Mouse (Mus musculus): ENCODE results near the gene Wdfy3. TPM values are rescaled to one million over a fixed set of nuclear protein-coding genes. Genes with fewer than 3 reads are reported as not detected.

Gene Wdfy3
- polyA plus RNA-seq, 1 experiment from 2014 or later: 4.9 TPM

DNA sequence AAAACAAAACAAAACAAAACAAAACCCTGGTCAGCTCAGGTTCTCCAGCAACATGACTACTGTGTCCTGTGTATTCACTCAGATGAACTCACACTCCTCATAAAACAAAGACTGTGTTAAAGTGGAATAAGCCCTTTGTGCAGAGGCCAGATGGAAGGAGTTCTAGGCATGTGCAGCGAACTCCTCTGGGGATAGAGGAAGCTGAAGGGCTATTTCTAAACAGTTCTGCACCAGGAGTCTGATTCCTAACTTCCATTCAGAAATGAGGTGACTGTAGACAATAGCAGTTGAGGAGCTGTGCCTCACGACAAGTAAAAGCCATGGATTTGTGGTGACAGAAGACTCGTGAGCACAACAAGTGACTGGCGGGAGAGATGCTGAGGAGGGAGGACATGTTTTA is 2.3 kb upstream of the Wdfy3 start:
- no peaks in the 10 kb centered on the region for H3K27me3 ChIP-seq (ENCODE audit: control insufficient read depth, insufficient read depth, low read length)
- ATAC-seq (ENCODE audit: low FRiP score, low TSS enrichment): no peak
- no peak overlapping the region for H3K9ac ChIP-seq (ENCODE audit: low read length)
- H3K4me2 ChIP-seq (replicated peaks; ENCODE audit: low read depth): no peak overlapping the region
- DNase-seq (ENCODE audit: low spot score): no peak
- no peaks in the 10 kb centered on the region for H3K36me3 ChIP-seq (ENCODE audit: control insufficient read depth, insufficient read depth, low read length)
- H3K9me3 ChIP-seq (ENCODE audit: control insufficient read depth, low read length): no peaks in the 10 kb centered on the region
- H3K4me3 ChIP-seq (ENCODE audit: low read depth, low read length): no peak overlapping the region
- 65% methylated on average over 4 of the region's 4 CpGs for WGBS
- TF ChIP-seq EP300 (optimal IDR thresholded peaks at IDR 0.05) (no peak), CTCF (IDR thresholded peaks at IDR 0.05; ENCODE audit: low read depth) (no peak)
- no peak overlapping the region for H3K27ac ChIP-seq (replicated peaks)
- no peaks in the 10 kb centered on the region for H3K4me1 ChIP-seq (replicated peaks; ENCODE audit: control insufficient read depth, insufficient read depth)

DNA sequence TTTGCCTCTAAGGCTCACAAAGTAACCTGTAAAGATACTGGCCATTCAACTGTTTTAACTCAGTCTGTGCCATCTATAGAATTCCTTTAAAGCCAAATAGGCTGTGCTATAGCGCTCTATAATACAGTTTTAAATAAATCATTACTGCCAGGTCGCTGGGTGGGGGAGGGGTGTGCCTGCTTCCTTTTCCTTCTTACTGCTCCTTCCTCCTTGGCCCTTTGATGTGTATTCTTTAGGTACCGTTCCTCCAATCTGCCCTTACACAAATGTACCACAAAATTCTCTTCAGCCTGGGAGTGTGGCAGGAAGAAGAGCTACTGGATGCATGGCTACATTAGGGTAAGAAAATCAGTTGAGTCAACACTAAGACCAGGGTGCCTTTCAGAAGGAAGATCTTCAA is 1.5 kb upstream of the Wdfy3 start:
- TF ChIP-seq CTCF (IDR thresholded peaks at IDR 0.05; ENCODE audit: low read depth) (no peak), EP300 (optimal IDR thresholded peaks at IDR 0.05) (no peak)
- Histone ChIP-seq H3K27ac (replicated peaks) (no peak overlapping the region), H3K4me2 (replicated peaks; ENCODE audit: low read depth) (no peak overlapping the region), H3K9ac (ENCODE audit: low read length) (no peak overlapping the region), H3K9me3 (ENCODE audit: control insufficient read depth, low read length) (no peaks in the 10 kb centered on the region), H3K36me3 (ENCODE audit: control insufficient read depth, insufficient read depth, low read length) (no peaks in the 10 kb centered on the region), H3K4me1 (replicated peaks; ENCODE audit: control insufficient read depth, insufficient read depth) (no peaks in the 10 kb centered on the region), H3K4me3 (ENCODE audit: low read depth, low read length) (no peak overlapping the region), H3K27me3 (ENCODE audit: control insufficient read depth, insufficient read depth, low read length) (no peaks in the 10 kb centered on the region)
- 47% methylated on average over 3 of the region's 3 CpGs for WGBS
- ATAC-seq (ENCODE audit: low FRiP score, low TSS enrichment) (no peak), DNase-seq (ENCODE audit: low spot score) (no peak)

DNA sequence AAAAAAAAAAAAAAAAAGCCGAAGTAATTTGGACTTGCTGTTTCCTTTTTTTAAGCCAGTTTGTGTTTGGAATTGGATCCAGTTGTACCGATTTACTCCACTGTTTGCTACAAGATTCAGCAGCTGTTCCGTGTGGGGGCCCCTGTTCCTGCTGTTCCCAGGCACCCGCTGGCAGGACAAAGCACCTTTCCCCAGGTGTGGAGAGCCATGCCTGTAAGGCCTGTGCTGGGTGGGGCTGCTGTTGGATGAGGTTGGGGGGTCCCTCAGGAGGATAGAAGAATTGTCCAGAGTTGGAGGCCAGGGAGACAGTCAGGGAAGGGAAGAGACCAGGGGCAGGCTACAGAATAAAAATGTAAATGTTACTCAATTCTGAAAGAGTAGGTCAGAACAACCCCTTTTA is 1.1 kb upstream of the Wdfy3 start:
- H3K27ac ChIP-seq (replicated peaks): no peak overlapping the region
- TF ChIP-seq EP300 (optimal IDR thresholded peaks at IDR 0.05) (no peak), CTCF (IDR thresholded peaks at IDR 0.05; ENCODE audit: low read depth) (no peak)
- DNase-seq (ENCODE audit: low spot score) (no peak), ATAC-seq (ENCODE audit: low FRiP score, low TSS enrichment) (no peak)
- 31% methylated on average over 4 of the region's 4 CpGs for whole genome bisulfite sequencing
- no peaks in the 10 kb centered on the region for H3K9me3 ChIP-seq (ENCODE audit: control insufficient read depth, low read length)
- H3K4me2 ChIP-seq (replicated peaks; ENCODE audit: low read depth): peak overlapping the region; percentile 82; the same call in 1 of the 2 replicates
- H3K36me3 ChIP-seq (ENCODE audit: control insufficient read depth, insufficient read depth, low read length): no peaks in the 10 kb centered on the region
- no peaks in the 10 kb centered on the region for H3K27me3 ChIP-seq (ENCODE audit: control insufficient read depth, insufficient read depth, low read length)
- no peaks in the 10 kb centered on the region for H3K4me1 ChIP-seq (replicated peaks; ENCODE audit: control insufficient read depth, insufficient read depth)
- H3K9ac ChIP-seq (ENCODE audit: low read length): no peak overlapping the region
- no peak overlapping the region for H3K4me3 ChIP-seq (ENCODE audit: low read depth, low read length)

DNA sequence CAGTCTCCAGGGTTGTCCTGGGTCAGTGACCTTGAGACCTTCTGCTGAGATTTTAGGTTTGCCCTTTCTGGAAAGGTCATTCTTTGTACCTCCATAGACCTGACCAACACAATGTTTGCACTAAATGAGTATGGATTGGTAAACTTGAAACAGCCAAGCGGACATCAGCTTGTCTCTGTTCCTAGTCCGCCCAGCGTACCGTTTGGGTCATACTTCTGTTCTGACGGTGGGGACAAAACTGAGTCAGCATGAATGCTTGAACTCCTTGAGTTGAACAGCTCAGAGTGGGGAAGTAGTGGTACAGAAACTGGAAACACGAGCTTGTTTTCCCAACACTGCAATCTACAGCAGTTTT is 670 bp upstream of the Wdfy3 start:
- 16% methylated on average over 6 of the region's 6 CpGs for WGBS
- no peaks in the 10 kb centered on the region for H3K27me3 ChIP-seq (ENCODE audit: control insufficient read depth, insufficient read depth, low read length)
- ATAC-seq (ENCODE audit: low FRiP score, low TSS enrichment) (0 out of 2 replicates have a peak, but pooled peaks have one; percentile 0), DNase-seq (ENCODE audit: low spot score) (no peak)
- H3K4me1 ChIP-seq (replicated peaks; ENCODE audit: control insufficient read depth, insufficient read depth): no peaks in the 10 kb centered on the region
- no peaks in the 10 kb centered on the region for H3K9me3 ChIP-seq (ENCODE audit: control insufficient read depth, low read length)
- H3K4me3 ChIP-seq (ENCODE audit: low read depth, low read length): peak overlapping the region; percentile 95
- H3K36me3 ChIP-seq (ENCODE audit: control insufficient read depth, insufficient read depth, low read length): no peaks in the 10 kb centered on the region
- TF ChIP-seq EP300 (optimal IDR thresholded peaks at IDR 0.05) (no peak), CTCF (IDR thresholded peaks at IDR 0.05; ENCODE audit: low read depth) (no peak)
- peak overlapping the region; percentile 95 for H3K27ac ChIP-seq (replicated peaks)
- peak overlapping the region; percentile 82 for H3K4me2 ChIP-seq (replicated peaks; ENCODE audit: low read depth)
- H3K9ac ChIP-seq (ENCODE audit: low read length): peak overlapping the region; percentile 98

DNA sequence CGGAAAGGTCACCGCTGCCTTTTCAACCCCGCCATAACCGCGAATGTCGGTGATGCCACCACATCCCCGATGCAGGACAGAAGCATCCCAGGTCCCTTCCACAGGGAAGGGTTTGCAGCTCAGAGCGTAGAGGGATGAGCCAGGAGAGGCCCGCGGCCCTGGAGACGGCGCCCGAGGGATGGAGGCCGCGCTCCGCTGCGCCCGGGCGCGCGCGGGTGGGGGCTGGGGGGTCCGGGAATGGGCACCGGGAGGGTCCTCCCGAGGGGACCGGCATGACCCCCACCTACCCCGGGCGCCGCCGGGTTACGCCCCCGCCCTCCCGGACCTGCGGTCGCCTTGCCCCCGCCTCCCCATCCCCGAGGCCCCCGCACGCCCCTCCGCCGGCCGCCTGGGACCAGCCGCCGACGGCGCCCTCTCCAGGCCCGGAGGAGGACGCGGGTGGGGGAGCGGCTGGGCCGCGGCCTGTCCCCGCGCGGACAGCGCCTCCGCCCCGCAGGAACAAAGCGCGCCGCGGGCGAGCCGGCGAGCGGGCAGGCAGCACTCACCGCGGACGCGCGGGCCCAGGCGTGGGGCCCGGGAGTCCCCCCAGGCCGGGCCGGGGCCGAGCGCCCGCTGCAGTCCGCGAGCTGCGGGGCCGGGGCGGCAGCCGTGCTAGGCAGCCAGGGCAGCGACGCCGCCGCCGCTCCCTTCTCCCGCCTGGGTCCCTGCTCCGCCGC is 512 bp downstream of the Wdfy3 start:
- WGBS: under 1% methylated on average over 82 of the region's 92 CpGs
- Histone ChIP-seq H3K4me2 (replicated peaks; ENCODE audit: low read depth) (peak overlapping the region; percentile 82), H3K36me3 (ENCODE audit: control insufficient read depth, insufficient read depth, low read length) (no peaks in the 10 kb centered on the region), H3K27me3 (ENCODE audit: control insufficient read depth, insufficient read depth, low read length) (no peaks in the 10 kb centered on the region), H3K9me3 (ENCODE audit: control insufficient read depth, low read length) (no peaks in the 10 kb centered on the region), H3K4me3 (ENCODE audit: low read depth, low read length) (peak overlapping the region; percentile 95), H3K27ac (replicated peaks) (peak overlapping the region; percentile 95), H3K9ac (ENCODE audit: low read length) (peak overlapping the region; percentile 98), H3K4me1 (replicated peaks; ENCODE audit: control insufficient read depth, insufficient read depth) (no peaks in the 10 kb centered on the region)
- TF ChIP-seq CTCF (IDR thresholded peaks at IDR 0.05; ENCODE audit: low read depth): peak; percentile 45
- no peak for TF ChIP-seq EP300 (optimal IDR thresholded peaks at IDR 0.05)
- peak; percentile 84 for ATAC-seq (ENCODE audit: low FRiP score, low TSS enrichment)
- DNase-seq (ENCODE audit: low spot score): peak; percentile 65

DNA sequence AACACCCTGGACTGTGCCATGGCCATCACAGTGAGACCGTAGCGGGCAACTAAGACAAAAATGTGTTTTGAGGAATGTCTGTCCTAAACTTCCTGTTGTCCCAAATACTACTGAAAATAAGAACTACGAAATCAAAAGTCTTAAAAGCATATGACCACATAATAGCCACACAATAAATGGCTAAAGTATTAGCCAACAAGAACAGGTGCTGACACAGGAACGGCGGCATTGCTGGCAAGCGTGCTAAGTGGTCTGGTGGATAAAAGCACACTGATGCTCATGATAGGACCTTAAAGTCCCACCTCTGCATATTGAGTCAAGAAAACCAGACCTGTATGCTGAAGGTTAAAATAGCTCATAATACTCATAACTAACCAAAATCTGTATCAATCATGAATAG is 3.3 kb downstream of the Wdfy3 start:
- Histone ChIP-seq H3K27me3 (ENCODE audit: control insufficient read depth, insufficient read depth, low read length) (no peaks in the 10 kb centered on the region), H3K4me2 (replicated peaks; ENCODE audit: low read depth) (no peak overlapping the region)

More for the DNA sequence above, 3.3 kb downstream of the Wdfy3 start:
- no peak for DNase-seq (ENCODE audit: low spot score)
- ATAC-seq (ENCODE audit: low FRiP score, low TSS enrichment): no peak
- TF ChIP-seq EP300 (optimal IDR thresholded peaks at IDR 0.05) (no peak), CTCF (IDR thresholded peaks at IDR 0.05; ENCODE audit: low read depth) (no peak)
- H3K9ac ChIP-seq (ENCODE audit: low read length): no peak overlapping the region
- no peak overlapping the region for H3K27ac ChIP-seq (replicated peaks)
- WGBS: 88% methylated on average over 6 of the region's 6 CpGs
- no peaks in the 10 kb centered on the region for H3K9me3 ChIP-seq (ENCODE audit: control insufficient read depth, low read length)
- no peak overlapping the region for H3K4me3 ChIP-seq (ENCODE audit: low read depth, low read length)
- no peaks in the 10 kb centered on the region for H3K36me3 ChIP-seq (ENCODE audit: control insufficient read depth, insufficient read depth, low read length)
- peaks cover 3% of the 10 kb centered on the region; the same call in 1 of the 2 replicates for H3K4me1 ChIP-seq (replicated peaks; ENCODE audit: control insufficient read depth, insufficient read depth)

Measured in stomach, postnatal 0 days (tissue).